Mouse (Mus musculus) forebrain, embryonic 13.5 days (tissue): ENCODE data around the gene D10Jhu81e. TPM values are rescaled to one million over a fixed set of nuclear protein-coding genes. Genes with fewer than 3 reads are reported as not detected.

Experiments used
- ATAC-seq: fragments of 200-750 bp; cut with Nextera tagmentation; 2 replicates; pipeline ENCODE4 v1.8.0; 2017
- H3K27ac ChIP-seq: fragments of 300-500 bp; sonication (generic); 2 replicates; pipeline ENCODE4 v1.5.1; 2015; ENCODE audit warnings: inconsistent platforms, mild to moderate bottlenecking, moderate library complexity
- H3K27me3 ChIP-seq: fragments of 300-500 bp; sonication (generic); 2 replicates; pipeline ENCODE4 v1.6.1; 2015; ENCODE audit warnings: mild to moderate bottlenecking, inconsistent platforms
- H3K36me3 ChIP-seq: fragments of 300-500 bp; sonication (generic); 2 replicates; pipeline ENCODE4 v1.6.1; 2015; ENCODE audit warnings: mild to moderate bottlenecking, inconsistent platforms; ENCODE audit not compliant: poor library complexity, severe bottlenecking
- H3K4me1 ChIP-seq: fragments of 300-500 bp; sonication (generic); 2 replicates; pipeline ENCODE4 v1.6.1; 2015; ENCODE audit warnings: inconsistent platforms
- H3K4me2 ChIP-seq: fragments of 300-500 bp; sonication (generic); 2 replicates; pipeline ENCODE4 v1.6.1; 2015; ENCODE audit warnings: inconsistent platforms, mild to moderate bottlenecking, moderate library complexity
- H3K4me3 ChIP-seq: fragments of 300-500 bp; sonication (generic); 2 replicates; pipeline ENCODE4 v1.5.1; 2015; ENCODE audit warnings: mild to moderate bottlenecking, inconsistent platforms
- H3K9ac ChIP-seq: fragments of 300-500 bp; sonication (generic); 2 replicates; pipeline ENCODE4 v1.6.1; 2015; ENCODE audit warnings: mild to moderate bottlenecking, inconsistent platforms
- H3K9me3 ChIP-seq: fragments of 300-500 bp; sonication (generic); replicated peaks from 2 replicates; pipeline ENCODE4 v1.6.1; 2016; ENCODE audit warnings: inconsistent platforms
- WGBS: fragments of 180-500 bp; shearing (Covaris S2); methylation state at CpG from one replicate; pipeline ENCODE4 v1.1.7; 2015; 5-methylcytosine and 5-hydroxymethylcytosine counted together
- polyA plus RNA-seq: library from polyadenylated mRNA; unstranded; fragments of >200 nt; fragmentation: Nextera tagmentation; extraction: Ambion mirVana; gene quantifications from 2 replicates; pipeline ENCODE4 v1.2.1, GENCODE M21; 2015

D10Jhu81e gene
- polyA plus RNA-seq, 1 experiment from 2014 or later, result 18.9 TPM

DNA sequence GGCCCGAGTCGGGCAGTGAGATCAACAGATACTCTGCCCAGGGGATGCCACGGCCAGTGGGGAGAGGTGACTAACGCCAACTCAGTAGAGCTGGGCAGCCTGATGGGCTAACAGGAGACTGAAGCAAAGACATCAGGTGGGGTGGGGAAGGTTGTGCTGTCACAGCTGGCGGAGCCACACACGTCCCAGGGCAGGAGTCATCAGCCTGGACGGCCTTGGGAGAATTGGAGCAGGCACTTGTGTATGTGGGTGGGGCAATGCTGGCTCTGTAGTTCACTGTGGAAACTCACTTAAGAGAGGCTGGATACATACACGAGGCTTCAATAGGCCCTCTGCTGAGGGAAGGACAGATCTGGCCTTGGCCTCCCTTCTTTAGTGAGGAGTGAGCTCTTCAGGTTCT lies 8.5 kb downstream of the D10Jhu81e start:
- Histone ChIP-seq H3K27ac (no peak overlapping the region), H3K4me1 (peaks cover 8% of the 10 kb centered on the region), H3K4me3 (no peak overlapping the region), H3K4me2 (no peak overlapping the region), H3K9ac (no peak overlapping the region), H3K27me3 (no peaks in the 10 kb centered on the region), H3K9me3 (no peaks in the 10 kb centered on the region), H3K36me3 (peaks cover 44% of the 10 kb centered on the region)
- WGBS, result 89% methylated on average over 8 of the region's 8 CpGs
- ATAC-seq, result no peak

DNA sequence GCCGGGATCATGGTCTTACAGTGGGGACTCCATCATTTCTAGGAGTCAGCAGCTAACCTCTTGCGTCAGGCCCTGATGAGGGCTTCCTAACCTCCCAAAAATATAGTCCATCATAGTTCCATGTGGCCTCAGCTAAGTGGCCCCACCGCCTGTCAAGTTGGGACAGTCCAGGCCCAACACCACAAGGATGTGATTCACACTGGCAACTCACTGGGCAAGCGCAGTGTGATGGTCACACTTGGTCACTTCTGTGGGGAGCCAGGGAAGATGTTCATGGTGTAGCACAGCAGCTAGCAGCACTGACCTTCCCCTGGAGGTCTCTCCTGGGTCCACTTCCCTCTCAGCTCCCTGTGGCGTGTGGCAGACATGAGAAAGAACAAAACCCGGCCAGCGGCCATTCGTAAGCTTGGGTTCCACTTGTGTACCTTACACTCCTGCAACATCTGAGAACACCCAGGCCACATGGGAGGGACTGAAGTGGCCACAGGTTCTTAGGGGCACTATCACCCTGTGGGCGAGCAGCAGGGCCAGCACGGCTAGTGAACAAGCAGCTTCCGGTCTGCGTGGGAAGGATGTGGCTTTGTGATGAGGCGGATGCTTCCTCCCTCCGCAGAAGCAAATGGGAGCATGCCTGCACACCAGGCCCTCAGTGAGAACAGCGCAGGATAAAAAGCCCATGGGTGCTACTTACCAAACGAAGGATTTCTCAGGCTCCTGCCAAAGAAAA lies 9.1 kb downstream of the D10Jhu81e start:
- Histone ChIP-seq H3K27me3 (no peaks in the 10 kb centered on the region), H3K27ac (no peak overlapping the region), H3K9ac (no peak overlapping the region), H3K4me1 (peaks cover 8% of the 10 kb centered on the region), H3K36me3 (peaks cover 39% of the 10 kb centered on the region), H3K4me2 (no peak overlapping the region), H3K9me3 (no peaks in the 10 kb centered on the region), H3K4me3 (no peak overlapping the region)
- ATAC-seq, result no peak; the same call in none of the 2 replicates
- WGBS, result 85% methylated on average over 16 of the region's 16 CpGs

DNA sequence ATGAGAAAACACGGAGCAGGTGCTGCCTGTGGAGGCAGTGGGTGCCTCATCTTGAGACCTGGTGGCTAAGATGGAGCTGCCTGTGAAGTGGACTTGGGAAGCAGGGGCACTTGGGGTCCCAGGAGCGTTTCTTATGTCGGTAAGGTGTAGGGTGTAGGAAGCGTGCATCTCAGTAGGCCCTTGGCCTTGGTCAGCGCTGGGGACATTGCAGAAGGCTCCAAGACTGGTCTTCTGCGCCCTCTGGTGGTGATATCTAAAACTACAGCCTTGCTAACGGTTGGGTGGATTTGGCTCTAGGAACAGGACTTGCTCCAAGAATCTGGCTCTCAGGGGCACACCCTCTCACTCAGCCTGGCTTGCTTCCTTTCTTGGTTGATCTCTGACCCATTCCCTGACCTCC lies 9.7 kb downstream of the D10Jhu81e start:
- ATAC-seq, result peak; percentile 75
- no peak overlapping the region for H3K4me3 ChIP-seq
- no peak overlapping the region for H3K27ac ChIP-seq
- 4% methylated on average over 7 of the region's 7 CpGs for WGBS
- H3K27me3 ChIP-seq, result no peaks in the 10 kb centered on the region
- peak overlapping the region; percentile 38; the same call in 1 of the 2 replicates for H3K9ac ChIP-seq
- H3K4me1 ChIP-seq, result peaks cover 8% of the 10 kb centered on the region
- peak overlapping the region; percentile 49 for H3K4me2 ChIP-seq
- H3K9me3 ChIP-seq, result no peaks in the 10 kb centered on the region
- H3K36me3 ChIP-seq, result peaks cover 33% of the 10 kb centered on the region

DNA sequence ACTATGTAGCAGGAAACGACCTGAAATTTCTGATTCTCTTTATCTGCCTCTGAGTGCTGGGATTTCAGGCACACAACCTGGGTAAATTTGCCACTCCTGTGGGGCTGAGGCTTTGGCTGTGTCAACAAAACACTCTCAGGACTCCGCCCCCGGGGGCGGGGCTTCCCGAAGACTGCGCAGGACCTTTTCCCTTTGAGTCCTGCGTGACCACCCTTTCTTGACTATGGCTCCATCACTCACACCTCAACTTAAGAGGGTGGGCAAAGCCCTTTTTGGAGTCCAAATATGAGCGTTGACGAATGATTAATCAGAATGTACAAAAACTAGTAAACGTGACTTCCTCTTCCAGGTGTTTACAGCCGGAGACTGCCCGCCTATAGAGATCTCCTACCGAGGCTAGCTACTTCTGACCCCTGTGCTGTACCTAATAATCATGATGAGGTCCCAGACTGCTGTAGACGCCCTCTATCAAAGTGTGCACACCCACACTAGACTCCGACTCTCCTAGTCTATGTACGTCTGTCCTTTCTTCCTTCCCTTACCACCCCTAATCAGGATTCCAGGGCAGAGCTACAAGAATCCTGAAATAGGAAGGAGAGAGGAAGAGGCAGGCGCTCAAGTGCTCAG lies 10.2 kb downstream of the D10Jhu81e start:
- Histone ChIP-seq H3K27me3 (no peaks in the 10 kb centered on the region), H3K27ac (no peak overlapping the region), H3K4me1 (peaks cover 8% of the 10 kb centered on the region), H3K4me3 (no peak overlapping the region), H3K4me2 (peak overlapping the region; percentile 49), H3K9me3 (no peaks in the 10 kb centered on the region), H3K9ac (peak overlapping the region; percentile 38), H3K36me3 (peaks cover 28% of the 10 kb centered on the region)
- ATAC-seq, result peak; percentile 31
- WGBS, result 16% methylated on average over 17 of the region's 17 CpGs

GRCm38 (mm10) chr10:78158041-78158440 lies 11.5 kb downstream of the D10Jhu81e start:
- no peak overlapping the region for H3K9ac ChIP-seq
- peaks cover 8% of the 10 kb centered on the region for H3K4me1 ChIP-seq
- no peak for ATAC-seq
- H3K27ac ChIP-seq, result no peak overlapping the region
- no peaks in the 10 kb centered on the region for H3K27me3 ChIP-seq
- no peak overlapping the region for H3K4me2 ChIP-seq
- WGBS, result 82% methylated on average over 15 of the region's 15 CpGs
- no peaks in the 10 kb centered on the region for H3K9me3 ChIP-seq
- no peak overlapping the region for H3K4me3 ChIP-seq
- peaks cover 19% of the 10 kb centered on the region for H3K36me3 ChIP-seq

GRCm38 (mm10) chr10:78156926-78157325 lies 12.7 kb downstream of the D10Jhu81e start:
- H3K36me3 ChIP-seq, result peaks cover 10% of the 10 kb centered on the region
- no peak overlapping the region for H3K27ac ChIP-seq
- no peak for ATAC-seq
- H3K4me1 ChIP-seq, result peaks cover 8% of the 10 kb centered on the region
- H3K9ac ChIP-seq, result no peak overlapping the region
- WGBS, result 86% methylated on average over 6 of the region's 6 CpGs
- no peaks in the 10 kb centered on the region for H3K9me3 ChIP-seq
- H3K4me2 ChIP-seq, result no peak overlapping the region
- no peaks in the 10 kb centered on the region for H3K27me3 ChIP-seq
- no peak overlapping the region for H3K4me3 ChIP-seq

DNA sequence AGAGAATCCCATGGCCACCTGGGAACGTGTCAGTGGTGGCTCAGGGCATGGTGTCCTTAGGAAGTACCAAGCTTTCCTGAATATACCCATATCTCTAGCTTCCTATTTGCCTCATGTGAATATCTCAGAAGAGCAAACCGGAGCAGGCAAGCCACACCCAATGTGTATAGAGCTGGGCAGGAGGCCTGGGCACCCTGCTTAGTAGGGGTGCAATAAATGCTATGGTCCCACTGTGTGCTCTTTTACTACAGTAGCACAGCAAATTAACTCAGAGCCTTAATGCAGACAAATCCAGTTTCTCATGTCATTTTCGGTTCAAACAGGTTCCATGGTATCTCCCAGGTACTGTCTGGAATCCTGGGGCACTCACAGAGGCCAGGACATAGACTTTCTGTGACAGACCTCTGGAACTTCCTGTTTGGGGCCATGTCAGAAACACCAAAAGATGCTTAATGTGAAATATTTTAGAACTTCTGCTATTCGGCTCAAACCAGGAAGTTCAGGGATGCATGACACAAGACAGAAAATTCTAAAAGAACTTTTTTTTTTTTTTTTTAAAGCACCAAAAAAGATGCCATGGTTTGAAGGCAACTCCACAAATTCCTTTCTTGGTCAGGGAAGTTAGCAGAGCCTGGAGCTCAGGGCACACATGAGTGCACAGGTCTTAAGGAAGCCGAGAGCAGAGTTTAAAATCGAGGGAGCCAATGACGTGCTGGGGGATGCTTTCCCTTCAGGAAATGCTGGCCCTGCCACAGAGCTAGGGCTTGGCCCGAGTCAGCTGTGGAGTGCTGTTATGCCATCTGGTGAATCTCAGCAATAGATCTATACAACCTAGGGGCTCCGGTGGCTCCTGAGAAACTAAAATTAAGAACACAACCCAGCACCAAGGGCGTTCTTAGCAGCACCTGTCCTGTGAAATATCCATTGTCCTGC lies 20.5 kb downstream of the D10Jhu81e start:
- H3K9ac ChIP-seq, result no peak overlapping the region
- 67% methylated on average over 10 of the region's 10 CpGs for WGBS
- H3K27me3 ChIP-seq, result no peaks in the 10 kb centered on the region
- no peak overlapping the region for H3K27ac ChIP-seq
- no peak overlapping the region for H3K4me3 ChIP-seq
- no peak for ATAC-seq
- no peak overlapping the region for H3K4me2 ChIP-seq
- no peaks in the 10 kb centered on the region for H3K4me1 ChIP-seq
- H3K36me3 ChIP-seq, result no peaks in the 10 kb centered on the region
- no peaks in the 10 kb centered on the region for H3K9me3 ChIP-seq

GRCm38 (mm10) chr10:78147908-78148441 lies 21.6 kb downstream of the D10Jhu81e start:
- 82% methylated on average over 4 of the region's 4 CpGs for WGBS
- no peak for ATAC-seq

DNA sequence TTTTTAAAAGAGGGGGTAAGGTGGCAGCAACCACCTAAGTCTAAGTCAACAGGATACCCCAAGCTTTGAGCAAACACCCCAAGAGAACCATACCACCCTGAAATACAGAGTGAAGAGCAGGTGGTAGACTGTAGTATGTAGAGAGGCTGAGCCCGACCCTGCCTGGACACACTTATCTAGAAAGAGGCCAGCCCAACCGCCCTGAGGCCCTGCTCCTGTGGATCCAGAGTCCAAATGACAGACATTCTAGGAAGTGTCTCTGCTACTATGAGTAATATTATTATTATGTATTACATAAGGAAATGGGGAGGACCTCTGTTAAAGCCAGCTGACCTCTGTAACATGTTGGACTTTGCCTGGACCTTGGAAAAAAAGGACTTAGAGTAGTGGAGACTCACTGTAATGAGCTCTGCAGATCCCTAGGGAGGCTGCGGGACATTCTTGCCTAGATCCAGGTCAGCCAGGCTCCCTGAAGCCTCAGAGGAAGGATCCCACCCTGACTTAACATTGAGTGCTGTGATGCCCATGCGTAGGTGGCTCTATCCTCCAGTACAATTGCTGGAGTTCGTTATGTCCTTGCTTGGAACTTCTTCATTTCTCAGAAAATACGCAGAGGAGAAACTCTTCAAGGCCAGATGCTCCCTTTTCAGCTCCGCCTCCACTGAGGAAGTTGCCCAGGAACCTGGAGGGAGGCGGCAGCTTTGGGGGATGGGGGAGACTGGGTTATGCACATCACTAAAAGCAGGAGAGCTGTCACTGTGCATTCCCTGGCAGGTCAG lies 25.7 kb downstream of the D10Jhu81e start:
- Histone ChIP-seq H3K9me3 (no peaks in the 10 kb centered on the region), H3K27ac (no peak overlapping the region), H3K4me1 (no peaks in the 10 kb centered on the region), H3K36me3 (no peaks in the 10 kb centered on the region), H3K4me3 (no peak overlapping the region), H3K27me3 (no peaks in the 10 kb centered on the region), H3K9ac (no peak overlapping the region), H3K4me2 (no peak overlapping the region)
- no peak for ATAC-seq
- 68% methylated on average over 8 of the region's 8 CpGs for WGBS

More at GRCm38 (mm10) chr10:78147908-78148441, 21.6 kb downstream of the D10Jhu81e start:
- no peaks in the 10 kb centered on the region for H3K4me1 ChIP-seq
- H3K9me3 ChIP-seq, result no peaks in the 10 kb centered on the region
- H3K4me2 ChIP-seq, result no peak overlapping the region
- H3K27me3 ChIP-seq, result no peaks in the 10 kb centered on the region
- no peak overlapping the region for H3K27ac ChIP-seq
- H3K4me3 ChIP-seq, result no peak overlapping the region
- H3K9ac ChIP-seq, result no peak overlapping the region
- no peaks in the 10 kb centered on the region for H3K36me3 ChIP-seq

DNA sequence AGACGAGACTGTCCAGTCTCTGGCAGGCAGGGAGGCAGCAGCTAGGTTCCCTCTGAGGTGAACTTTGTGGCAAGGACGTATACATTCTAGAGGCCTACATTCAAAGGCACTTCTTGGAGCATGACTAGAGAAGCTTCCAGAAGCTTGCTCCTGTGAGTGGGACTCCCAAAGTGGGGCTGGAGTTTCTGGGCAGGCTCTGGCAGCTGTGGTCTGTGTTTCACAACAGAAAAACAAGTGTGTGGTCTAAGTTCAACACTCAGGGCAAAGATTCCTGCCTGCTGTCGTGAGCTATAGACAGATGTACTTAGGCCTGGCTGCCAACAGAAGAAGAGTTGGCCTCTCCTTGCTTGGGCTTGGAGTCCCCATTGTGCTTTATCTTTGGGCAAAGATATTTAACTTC lies 28.7 kb downstream of the D10Jhu81e start:
- WGBS, result 77% methylated on average over 3 of the region's 3 CpGs
- H3K4me2 ChIP-seq, result no peak overlapping the region
- no peaks in the 10 kb centered on the region for H3K4me1 ChIP-seq
- H3K9ac ChIP-seq, result no peak overlapping the region
- H3K4me3 ChIP-seq, result no peak overlapping the region
- H3K27me3 ChIP-seq, result no peaks in the 10 kb centered on the region
- no peaks in the 10 kb centered on the region for H3K36me3 ChIP-seq
- no peak for ATAC-seq
- H3K9me3 ChIP-seq, result no peaks in the 10 kb centered on the region
- H3K27ac ChIP-seq, result no peak overlapping the region

- Histone ChIP-seq H3K9me3 (no peaks in the 10 kb centered on the region), H3K9ac (no peak overlapping the region), H3K27ac (no peak overlapping the region), H3K4me3 (no peak overlapping the region), H3K36me3 (no peaks in the 10 kb centered on the region), H3K27me3 (no peaks in the 10 kb centered on the region), H3K4me1 (peaks cover 4% of the 10 kb centered on the region), H3K4me2 (no peak overlapping the region)
- 95% methylated on average over 1 of the region's 1 CpGs for WGBS
- ATAC-seq, result no peak
Observed at GRCm38 (mm10) chr10:78140251-78140600, 29.4 kb downstream of the D10Jhu81e start.
